Mouse (Mus musculus): Measurements from ENCODE around the gene Maff. TPM values are rescaled to one million over a fixed set of nuclear protein-coding genes. Genes with fewer than 3 reads are reported as not detected.

Maff gene
- total and polyA plus RNA-seq, 3 experiments: 9.2 to 15.4 (median 10.5) TPM

GRCm38 (mm10) chr15:79342641-79343337 lies 3.6 kb upstream of the Maff start:
- dilution Hi-C loops (cut with MboI; ENCODE audit: extremely low pct_ligation_motif_present, extremely low pct_unique_long_range_greater_than_20kb, low sequenced_read_pairs): no loop called here
- Histone ChIP-seq H3K36me3 (replicated peaks in 1 of 2; ENCODE audit: control insufficient read depth in 1 of 2, insufficient read depth in 1 of 2, low read length in 1 of 2) (no peaks in the 10 kb centered on the region), H3K4me1 (ENCODE audit: control insufficient read depth in 1 of 2, insufficient read depth in 2 of 2) (peaks cover 22 to 46% of the 10 kb centered on the region in 2 experiments), H3K27me3 (replicated peaks) (no peaks in the 10 kb centered on the region), H3K4me2 (ENCODE audit: insufficient read depth, low read depth, poor library complexity, severe bottlenecking) (no peak overlapping the region), H3K9me3 (replicated peaks; ENCODE audit: low read length) (peaks cover 2% of the 10 kb centered on the region), H3K27ac (ENCODE audit: insufficient read depth, low read depth) (no peak overlapping the region), H3K9ac (ENCODE audit: insufficient read depth, low read depth) (no peak overlapping the region), H3K79me2 (replicated peaks; ENCODE audit: control insufficient read depth, extremely low read depth, insufficient read depth, poor library complexity, severe bottlenecking) (no peaks in the 10 kb centered on the region), H3K4me3 (replicated peaks in 1 of 3; ENCODE audit: low read depth in 2 of 3, low read length in 2 of 3, poor library complexity in 1 of 3) (peak overlapping the region in 1 of 3 experiments; percentile 13)
- DNase-seq (ENCODE audit: extremely low read depth): no peak
- in situ Hi-C loops (cut with MboI; ENCODE audit: low pct_ligation_motif_present, low pct_unique_long_range_greater_than_20kb, low sequenced_read_pairs): loop anchor here (25.0 kb wide), 1 partner anchor 430 kb away; the partner anchor contains the start of gene Pdxp
- TF ChIP-seq EP300 (IDR thresholded peaks at IDR 0.05; ENCODE audit: low read length): no peak
- 0 out of 2 replicates have a peak, but pooled peaks have one; percentile 24 for TF ChIP-seq MAX (IDR thresholded peaks at IDR 0.05; ENCODE audit: low read length)

GRCm38 (mm10) chr15:79344627-79345026 lies 1.8 kb upstream of the Maff start:
- TF ChIP-seq CTCF (conservative IDR thresholded peaks at IDR 0.05 in 1 of 2, IDR thresholded peaks at IDR 0.05 in 1 of 2; ENCODE audit: low read depth in 2 of 2, low read length in 2 of 2) (no peak), ZKSCAN1 (IDR thresholded peaks at IDR 0.05; ENCODE audit: borderline replicate concordance, low read depth, low read length) (no peak), MAFK (IDR thresholded peaks at IDR 0.05; ENCODE audit: insufficient replicate concordance, low read length) (no peak), KAT2A (IDR thresholded peaks at IDR 0.05; ENCODE audit: insufficient replicate concordance, low read length) (no peak), EP300 (IDR thresholded peaks at IDR 0.05; ENCODE audit: low read length) (no peak)
- H3K9me3 ChIP-seq (replicated peaks; ENCODE audit: low read length): peaks cover 7% of the 10 kb centered on the region
- DNase-seq (ENCODE audit: extremely low read depth): no peak

GRCm38 (mm10) chr15:79347165-79347844 lies 884 bp downstream of the Maff start:
- peak overlapping the region; percentile 72 for H3K27ac ChIP-seq (ENCODE audit: insufficient read depth, low read depth)
- in situ Hi-C loops (cut with MboI; ENCODE audit: low pct_ligation_motif_present, low pct_unique_long_range_greater_than_20kb, low sequenced_read_pairs): loop anchor here (25.0 kb wide), 1 partner anchor 435 kb away; the partner anchor contains the start of gene Pdxp
- TF ChIP-seq USF1 (IDR thresholded peaks at IDR 0.05; ENCODE audit: low read depth, low read length) (no peak), TBP (conservative IDR thresholded peaks at IDR 0.05; ENCODE audit: low read depth, low read length) (peak; percentile 51; the same call in 1 of the 2 replicates), USF2 (conservative IDR thresholded peaks at IDR 0.05; ENCODE audit: low read depth, low read length) (0 out of 2 replicates have a peak, but pooled peaks have one; percentile 26), POLR2A (IDR thresholded peaks at IDR 0.05; ENCODE audit: low read depth, low read length) (no peak; the same call in 1 of the 2 replicates), CTCF (conservative IDR thresholded peaks at IDR 0.05 in 1 of 2, IDR thresholded peaks at IDR 0.05 in 1 of 2; ENCODE audit: low read depth in 2 of 2, low read length in 2 of 2) (no peak), SIN3A (IDR thresholded peaks at IDR 0.05; ENCODE audit: low read length) (peak; percentile 32; the same call in 1 of the 2 replicates), NELFE (IDR thresholded peaks at IDR 0.05; ENCODE audit: low read depth, low read length) (no peak), MAZ (IDR thresholded peaks at IDR 0.05; ENCODE audit: low read depth, low read length) (0 out of 2 replicates have a peak, but pooled peaks have one; percentile 37), MAFK (IDR thresholded peaks at IDR 0.05; ENCODE audit: insufficient replicate concordance, low read length) (no peak), HCFC1 (IDR thresholded peaks at IDR 0.05; ENCODE audit: low read depth, low read length) (no peak; the same call in 1 of the 2 replicates), CHD1 (IDR thresholded peaks at IDR 0.05; ENCODE audit: low read depth, low read length) (no peak), ZMIZ1 (IDR thresholded peaks at IDR 0.05; ENCODE audit: low read depth, low read length) (no peak), CHD2 (IDR thresholded peaks at IDR 0.05; ENCODE audit: low read length) (no peak), BHLHE40 (IDR thresholded peaks at IDR 0.05; ENCODE audit: low read depth, low read length) (peak; percentile 90), NRF1 (IDR thresholded peaks at IDR 0.05; ENCODE audit: low read depth, low read length) (peak; percentile 51; the same call in 1 of the 2 replicates), POLR2AphosphoS2 (IDR thresholded peaks at IDR 0.05; ENCODE audit: low read depth, low read length) (no peak), RAD21 (IDR thresholded peaks at IDR 0.05; ENCODE audit: low read depth, low read length) (no peak), MEF2A (IDR thresholded peaks at IDR 0.05; ENCODE audit: borderline replicate concordance, low read depth, low read length) (no peak)

More at GRCm38 (mm10) chr15:79344627-79345026, 1.8 kb upstream of the Maff start:
- no peak overlapping the region for H3K4me3 ChIP-seq (replicated peaks in 1 of 3; ENCODE audit: low read depth in 2 of 3, low read length in 2 of 3, poor library complexity in 1 of 3)
- H3K4me2 ChIP-seq (ENCODE audit: insufficient read depth, low read depth, poor library complexity, severe bottlenecking): no peak overlapping the region
- in situ Hi-C loops (cut with MboI; ENCODE audit: low pct_ligation_motif_present, low pct_unique_long_range_greater_than_20kb, low sequenced_read_pairs) (loop anchor here (25.0 kb wide), 1 partner anchor 432 kb away; the partner anchor contains the start of gene Pdxp), dilution Hi-C loops (cut with MboI; ENCODE audit: extremely low pct_ligation_motif_present, extremely low pct_unique_long_range_greater_than_20kb, low sequenced_read_pairs) (no loop called here)
- H3K79me2 ChIP-seq (replicated peaks; ENCODE audit: control insufficient read depth, extremely low read depth, insufficient read depth, poor library complexity, severe bottlenecking): no peaks in the 10 kb centered on the region; the same call in 1 of the 2 replicates
- H3K9ac ChIP-seq (ENCODE audit: insufficient read depth, low read depth): no peak overlapping the region
- peaks cover 0 to 5% of the 10 kb centered on the region in 2 experiments for H3K36me3 ChIP-seq (replicated peaks in 1 of 2; ENCODE audit: control insufficient read depth in 1 of 2, insufficient read depth in 1 of 2, low read length in 1 of 2)
- no peaks in the 10 kb centered on the region for H3K27me3 ChIP-seq (replicated peaks)
- peaks cover 24 to 50% of the 10 kb centered on the region in 2 experiments for H3K4me1 ChIP-seq (ENCODE audit: control insufficient read depth in 1 of 2, insufficient read depth in 2 of 2)
- H3K27ac ChIP-seq (ENCODE audit: insufficient read depth, low read depth): no peak overlapping the region

More at GRCm38 (mm10) chr15:79347165-79347844, 884 bp downstream of the Maff start:
- Histone ChIP-seq H3K4me2 (ENCODE audit: insufficient read depth, low read depth, poor library complexity, severe bottlenecking) (peak overlapping the region; percentile 86), H3K9me3 (replicated peaks; ENCODE audit: low read length) (peaks cover 21% of the 10 kb centered on the region), H3K36me3 (replicated peaks in 1 of 2; ENCODE audit: control insufficient read depth in 1 of 2, insufficient read depth in 1 of 2, low read length in 1 of 2) (peaks cover 0 to 22% of the 10 kb centered on the region in 2 experiments), H3K79me2 (replicated peaks; ENCODE audit: control insufficient read depth, extremely low read depth, insufficient read depth, poor library complexity, severe bottlenecking) (no peaks in the 10 kb centered on the region; the same call in 1 of the 2 replicates), H3K27me3 (replicated peaks) (no peaks in the 10 kb centered on the region), H3K9ac (ENCODE audit: insufficient read depth, low read depth) (peak overlapping the region; percentile 73), H3K4me3 (replicated peaks in 1 of 3; ENCODE audit: low read depth in 2 of 3, low read length in 2 of 3, poor library complexity in 1 of 3) (peak overlapping the region; percentile 82 to 93 (median 87)), H3K4me1 (ENCODE audit: control insufficient read depth in 1 of 2, insufficient read depth in 2 of 2) (peaks cover 29 to 67% of the 10 kb centered on the region in 2 experiments)
- DNase-seq (ENCODE audit: extremely low read depth): peak; percentile 93
- dilution Hi-C loops (cut with MboI; ENCODE audit: extremely low pct_ligation_motif_present, extremely low pct_unique_long_range_greater_than_20kb, low sequenced_read_pairs): no loop called here
